Mouse (Mus musculus) CD4-positive naive resting alpha-beta T cell, adult 76 days (primary cell): ENCODE data around the gene Mrpl10. TPM values are rescaled to one million over a fixed set of nuclear protein-coding genes. Genes with fewer than 3 reads are reported as not detected.

Experiments
- total RNA-seq: library from RNA; stranded (reverse); gene quantifications from one replicate; pipeline ENCODE4 v1.2.4, GENCODE M21; 2023

The Mrpl10 gene
- 25.7 TPM for total RNA-seq

GRCm38 (mm10) chr11:97041022-97041899, at the start of gene Mrpl10, which contains the start of gene Lrrc46:
TSS of gene Mrpl10 (plus strand) at chr11:97041560.
TSS of gene Lrrc46 (minus strand) at chr11:97041407.

GRCm38 (mm10) chr11:97013121-97013670, 28.2 kb upstream of the Mrpl10 start, which contains the start of gene Sp6:
TSS of gene Sp6 (plus strand) at chr11:97013394.

GRCm38 (mm10) chr11:97029686-97030417, 11.5 kb upstream of the Mrpl10 start, which contains the start of gene Scrn2:
TSS of gene Scrn2 (plus strand) at chr11:97029938.

GRCm38 (mm10) chr11:97050216-97050943, 9.0 kb downstream of the Mrpl10 start, which contains the start of gene Osbpl7:
TSS of gene Osbpl7 (plus strand) at chr11:97050628.

Other genes starting within 250 kb of the Mrpl10 start
- 42.6 TPM for gene Nfe2l1, start 211.6 kb upstream of the Mrpl10 start, total RNA-seq
- gene Copz2, start 191.7 kb upstream of the Mrpl10 start, total RNA-seq = not detected
- 42.4 TPM for gene Cdk5rap3, start 125.1 kb upstream of the Mrpl10 start, total RNA-seq
- not detected for gene Prr15l, start 113.5 kb upstream of the Mrpl10 start, total RNA-seq
- 22.1 TPM for gene Pnpo, start 97.6 kb upstream of the Mrpl10 start, total RNA-seq
- 65.1 TPM for gene Sp2, start 58.6 kb upstream of the Mrpl10 start, total RNA-seq
- gene Sp6, start 28.2 kb upstream of the Mrpl10 start, total RNA-seq = 4.0 TPM
- 3.4 TPM for gene Scrn2, start 11.6 kb upstream of the Mrpl10 start, total RNA-seq
- not detected for gene Lrrc46, start 153 bp upstream of the Mrpl10 start, total RNA-seq
- gene Osbpl7, start 9.1 kb downstream of the Mrpl10 start, total RNA-seq = 27.0 TPM
- gene Tbx21, start 73.8 kb downstream of the Mrpl10 start, total RNA-seq = 1.5 TPM
- gene Tbkbp1, start 109.9 kb downstream of the Mrpl10 start, total RNA-seq = 0.53 TPM
- gene Kpnb1, start 146.3 kb downstream of the Mrpl10 start, total RNA-seq = 116 TPM
- 67.7 TPM for gene Npepps, start 239.1 kb downstream of the Mrpl10 start, total RNA-seq